Mouse (Mus musculus): ENCODE results near the gene Irf8.

DNA sequence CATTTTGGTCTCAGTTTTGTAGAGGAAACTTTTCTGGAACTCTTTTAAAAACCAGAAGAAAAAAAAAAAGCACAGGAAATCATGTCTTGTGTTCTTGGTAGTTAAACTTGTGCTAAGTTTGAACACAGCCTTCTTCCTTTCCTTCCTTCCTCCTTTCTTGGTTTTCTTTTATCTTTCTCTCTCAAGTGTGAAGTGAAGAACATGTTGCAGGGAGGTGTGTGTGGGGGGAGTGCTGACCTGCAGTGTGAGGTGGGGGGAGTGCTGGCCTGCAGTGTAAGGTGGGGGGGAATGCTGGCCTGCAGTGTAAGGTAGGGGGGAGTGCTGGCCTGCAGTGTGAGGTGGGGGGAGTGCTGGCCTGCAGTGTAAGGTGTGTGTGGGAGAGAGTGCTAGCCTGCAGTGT is 28.5 kb downstream of the Irf8 start:
- TF ChIP-seq POLR2A (IDR thresholded peaks at IDR 0.05; ENCODE audit: borderline replicate concordance, insufficient read depth, low read length) (no peak), CTCF (IDR thresholded peaks at IDR 0.05; ENCODE audit: borderline replicate concordance, insufficient read depth, low read depth, low read length) (no peak)
